ENCODE assay signal across 28 mouse cellular contexts in genomic region chr14:33180102-33180501, GRCm38 (mm10). TPM values are rescaled to one million over a fixed set of nuclear protein-coding genes. Genes with fewer than 3 reads are reported as not detected.
"Had no signal": no experiment of that assay in that cellular context is flagged by ENCODE, and none has a peak within 500 bp of the region (broad histone marks: within the 10 kb centered on the region; RNA-seq: fewer than 3 reads in every experiment).

No protein-coding gene starts in this region.

- H3K9me3 ChIP-seq: heart, embryonic 10.5 days; heart, embryonic 12.5 days; hindbrain, embryonic 10.5 days; hindbrain, embryonic 12.5 days; intestine, embryonic 15.5 days; limb, embryonic 10.5 days; limb, embryonic 12.5 days; liver, embryonic 13.5 days; liver, embryonic 15.5 days had no signal

- H3K4me1 ChIP-seq: heart, embryonic 10.5 days; heart, embryonic 12.5 days; hindbrain, embryonic 12.5 days; intestine, embryonic 15.5 days; limb, embryonic 10.5 days; limb, embryonic 12.5 days; liver, embryonic 13.5 days; liver, embryonic 15.5 days had no signal

- ATAC-seq: hindbrain, embryonic 16.5 days; inflammation-experienced regulatory T-cells, adult 6 months; intestine, embryonic 15.5 days; intestine, postnatal 0 days had no signal

- H3K4me3 ChIP-seq: gastrocnemius, adult 2 months; heart, embryonic 10.5 days; heart, embryonic 12.5 days; hindbrain, embryonic 10.5 days; hindbrain, embryonic 12.5 days; intestine, embryonic 15.5 days; layer of hippocampus, adult 2 months; limb, embryonic 10.5 days; limb, embryonic 12.5 days; liver, embryonic 13.5 days; liver, embryonic 15.5 days had no signal

- H3K27me3 ChIP-seq: hindbrain, embryonic 12.5 days; intestine, embryonic 15.5 days; liver, embryonic 13.5 days; liver, embryonic 15.5 days had no signal

- DNase-seq: gastrocnemius, adult 2 months; gastrocnemius, postnatal 10 days; gastrocnemius, postnatal 25 days; heart, adult 18-20 months; heart, postnatal 10 days; heart, postnatal 4 days; kidney, adult 18-20 months; kidney, adult 8-10 months; kidney, postnatal 10 days; kidney, postnatal 25 days; kidney, postnatal 4 days; liver; liver, embryonic 13.5 days had no signal

- H3K9ac ChIP-seq: heart, embryonic 12.5 days; hindbrain, embryonic 12.5 days; hindbrain, embryonic 14.5 days; intestine, embryonic 15.5 days; limb, embryonic 12.5 days; liver, embryonic 13.5 days; liver, embryonic 15.5 days had no signal

- H3K36me3 ChIP-seq: heart, embryonic 10.5 days; heart, embryonic 12.5 days; hindbrain, embryonic 10.5 days; hindbrain, embryonic 12.5 days; intestine, embryonic 15.5 days; limb, embryonic 10.5 days; limb, embryonic 12.5 days; liver, embryonic 13.5 days; liver, embryonic 15.5 days had no signal

- H3K27ac ChIP-seq: gastrocnemius, adult 2 months; heart, embryonic 10.5 days; hindbrain, embryonic 10.5 days; hindbrain, embryonic 12.5 days; hindbrain, embryonic 14.5 days; intestine, embryonic 15.5 days; layer of hippocampus, adult 2 months; limb, embryonic 10.5 days; limb, embryonic 12.5 days; liver, embryonic 13.5 days; liver, embryonic 15.5 days had no signal

- H3K4me2 ChIP-seq: heart, embryonic 12.5 days; hindbrain, embryonic 12.5 days; hindbrain, embryonic 14.5 days; intestine, embryonic 15.5 days; limb, embryonic 12.5 days; liver, embryonic 11.5 days; liver, embryonic 13.5 days; liver, embryonic 15.5 days had no signal

RNA-seq across cellular contexts. Expression of gene Arhgap22, which starts 33.7 kb away (rescaled TPM):
- total RNA-seq: granulocyte monocyte progenitor cell, adult 5-6 weeks had no signal
